Mouse (Mus musculus) hindbrain, embryonic 14.5 days (tissue): ENCODE data around the gene Efl1. TPM values are rescaled to one million over a fixed set of nuclear protein-coding genes. Genes with fewer than 3 reads are reported as not detected.
A peak's percentile ranks its signal among the peaks of the same experiment; 100 is the strongest.

Experiments
- ATAC-seq: fragments of 200-750 bp; cut with Nextera tagmentation; 2 replicates; pipeline ENCODE4 v1.8.0; 2017; ENCODE audit warnings: moderate number of reproducible peaks, mild to moderate bottlenecking, moderate TSS enrichment, moderate library complexity; ENCODE audit not compliant: low FRiP score
- DNase-seq: peaks from one replicate; pipeline ENCODE4 v3.0.0-alpha.2; 2015; ENCODE audit warnings: low spot score
- H3K27ac ChIP-seq: fragments of 300-500 bp; sonication (generic); 2 replicates; pipeline ENCODE4 v1.5.1; 2014; ENCODE audit warnings: mild to moderate bottlenecking, moderate library complexity
- H3K27me3 ChIP-seq: fragments of 300-500 bp; sonication (generic); 2 replicates; pipeline ENCODE4 v1.6.1; 2014; ENCODE audit warnings: mild to moderate bottlenecking, low read length, mixed read lengths; ENCODE audit not compliant: control insufficient read depth, insufficient read depth
- H3K36me3 ChIP-seq: fragments of 300-500 bp; sonication (generic); replicated peaks from 2 replicates; pipeline ENCODE4 v1.6.1; 2014; ENCODE audit not compliant: control insufficient read depth, insufficient read depth
- H3K4me1 ChIP-seq: fragments of 300-500 bp; sonication (generic); replicated peaks from 2 replicates; pipeline ENCODE4 v1.6.1; 2014; ENCODE audit warnings: antibody characterized with exemption, low read length, mixed read lengths; ENCODE audit not compliant: control insufficient read depth, insufficient read depth
- H3K4me2 ChIP-seq: fragments of 300-500 bp; sonication (generic); replicated peaks from 2 replicates; pipeline ENCODE4 v1.6.1; 2014; ENCODE audit warnings: mild to moderate bottlenecking, moderate library complexity
- H3K4me3 ChIP-seq: fragments of 300-500 bp; sonication (generic); replicated peaks from 2 replicates; pipeline ENCODE4 v1.5.1; 2014; ENCODE audit warnings: mild to moderate bottlenecking, low read length
- H3K9ac ChIP-seq: fragments of 300-500 bp; sonication (generic); 2 replicates; pipeline ENCODE4 v1.6.1; 2014
- H3K9me3 ChIP-seq: fragments of 300-500 bp; sonication (generic); 2 replicates; pipeline ENCODE4 v1.6.1; 2016; ENCODE audit warnings: low read length; ENCODE audit not compliant: control insufficient read depth
- WGBS: fragments of 180-500 bp; shearing (Covaris S2); extraction: QIAGEN DNeasy Blood & Tissue Kit; methylation state at CpG from one replicate; pipeline ENCODE4 v1.1.7; 2014; 5-methylcytosine and 5-hydroxymethylcytosine counted together
- polyA plus RNA-seq: library from polyadenylated mRNA; unstranded; fragments of >200 nt; fragmentation: Nextera tagmentation; extraction: Ambion mirVana; gene quantifications from 2 replicates; pipeline ENCODE4 v1.2.1, GENCODE M21; 2014

Efl1 gene
- polyA plus RNA-seq, 1 experiment from 2014 or later = 22.4 TPM

GRCm38 (mm10) chr7:82715210-82715911, 66.9 kb downstream of the Efl1 start:
- 48% methylated on average over 7 of the region's 7 CpGs for WGBS
- DNase-seq (peak; percentile 90), ATAC-seq (peak; percentile 90)
- no peaks in the 10 kb centered on the region for H3K36me3 ChIP-seq
- H3K27ac ChIP-seq = peak overlapping the region; percentile 89
- H3K4me1 ChIP-seq = peaks cover 8% of the 10 kb centered on the region
- H3K9me3 ChIP-seq = no peaks in the 10 kb centered on the region
- H3K27me3 ChIP-seq = no peaks in the 10 kb centered on the region
- peak overlapping the region; percentile 24; the same call in 1 of the 2 replicates for H3K4me2 ChIP-seq
- no peak overlapping the region for H3K4me3 ChIP-seq
- H3K9ac ChIP-seq = peak overlapping the region; percentile 54

- Histone ChIP-seq H3K4me2 (peak overlapping the region; percentile 24), H3K4me1 (peaks cover 8% of the 10 kb centered on the region), H3K27ac (peak overlapping the region; percentile 89), H3K4me3 (no peak overlapping the region), H3K9ac (peak overlapping the region; percentile 54), H3K36me3 (no peaks in the 10 kb centered on the region), H3K27me3 (no peaks in the 10 kb centered on the region), H3K9me3 (no peaks in the 10 kb centered on the region)
- ATAC-seq (peak; percentile 17; the same call in 1 of the 2 replicates), DNase-seq (peak; percentile 31)
- WGBS = 38% methylated on average over 8 of the region's 8 CpGs
Measured at GRCm38 (mm10) chr7:82715912-82716601, 67.6 kb downstream of the Efl1 start.

GRCm38 (mm10) chr7:82719285-82719684, 70.9 kb downstream of the Efl1 start:
- peak; percentile 34 for DNase-seq
- H3K4me1 ChIP-seq = peaks cover 8% of the 10 kb centered on the region
- WGBS = 70% methylated on average over 5 of the region's 5 CpGs
- no peak overlapping the region for H3K27ac ChIP-seq
- H3K9ac ChIP-seq = no peak overlapping the region
- H3K36me3 ChIP-seq = no peaks in the 10 kb centered on the region
- peak; percentile 32; the same call in 1 of the 2 replicates for ATAC-seq
- no peaks in the 10 kb centered on the region for H3K27me3 ChIP-seq
- no peaks in the 10 kb centered on the region for H3K9me3 ChIP-seq
- H3K4me3 ChIP-seq = no peak overlapping the region
- no peak overlapping the region for H3K4me2 ChIP-seq

GRCm38 (mm10) chr7:82719740-82720139, 71.3 kb downstream of the Efl1 start:
- Histone ChIP-seq H3K9me3 (no peaks in the 10 kb centered on the region), H3K9ac (no peak overlapping the region), H3K27ac (no peak overlapping the region), H3K4me2 (no peak overlapping the region), H3K27me3 (no peaks in the 10 kb centered on the region), H3K4me1 (peaks cover 8% of the 10 kb centered on the region), H3K36me3 (no peaks in the 10 kb centered on the region), H3K4me3 (no peak overlapping the region)
- ATAC-seq = no peak
- WGBS = 56% methylated on average over 5 of the region's 5 CpGs
- DNase-seq = no peak

GRCm38 (mm10) chr7:82720501-82720900, 72.1 kb downstream of the Efl1 start:
- H3K27ac ChIP-seq = no peak overlapping the region
- no peaks in the 10 kb centered on the region for H3K27me3 ChIP-seq
- H3K9me3 ChIP-seq = no peaks in the 10 kb centered on the region
- no peak for ATAC-seq
- H3K4me1 ChIP-seq = peaks cover 13% of the 10 kb centered on the region
- 84% methylated on average over 7 of the region's 7 CpGs for WGBS
- H3K9ac ChIP-seq = no peak overlapping the region
- H3K36me3 ChIP-seq = no peaks in the 10 kb centered on the region
- H3K4me2 ChIP-seq = no peak overlapping the region
- no peak overlapping the region for H3K4me3 ChIP-seq
- no peak for DNase-seq

GRCm38 (mm10) chr7:82720906-82721305, 72.5 kb downstream of the Efl1 start:
- 80% methylated on average over 7 of the region's 7 CpGs for WGBS
- Histone ChIP-seq H3K27me3 (no peaks in the 10 kb centered on the region), H3K4me3 (no peak overlapping the region), H3K9ac (no peak overlapping the region), H3K27ac (no peak overlapping the region), H3K9me3 (no peaks in the 10 kb centered on the region), H3K4me2 (no peak overlapping the region), H3K4me1 (peaks cover 13% of the 10 kb centered on the region), H3K36me3 (no peaks in the 10 kb centered on the region)
- DNase-seq = no peak
- no peak for ATAC-seq

GRCm38 (mm10) chr7:82722486-82723123, 74.2 kb downstream of the Efl1 start:
- H3K36me3 ChIP-seq = no peaks in the 10 kb centered on the region
- H3K4me1 ChIP-seq = peaks cover 5% of the 10 kb centered on the region
- H3K27me3 ChIP-seq = no peaks in the 10 kb centered on the region
- WGBS = 89% methylated on average over 7 of the region's 7 CpGs
- no peak overlapping the region for H3K4me3 ChIP-seq
- ATAC-seq = no peak
- H3K9ac ChIP-seq = no peak overlapping the region
- H3K27ac ChIP-seq = no peak overlapping the region
- no peaks in the 10 kb centered on the region for H3K9me3 ChIP-seq
- H3K4me2 ChIP-seq = no peak overlapping the region
- no peak for DNase-seq

- no peak for ATAC-seq
- no peak overlapping the region for H3K4me2 ChIP-seq
- no peak overlapping the region for H3K9ac ChIP-seq
- no peaks in the 10 kb centered on the region for H3K9me3 ChIP-seq
- H3K36me3 ChIP-seq = no peaks in the 10 kb centered on the region
- WGBS = 67% methylated on average over 7 of the region's 7 CpGs
- peaks cover 5% of the 10 kb centered on the region for H3K4me1 ChIP-seq
- H3K27ac ChIP-seq = no peak overlapping the region
- no peak for DNase-seq
- H3K27me3 ChIP-seq = no peaks in the 10 kb centered on the region
- H3K4me3 ChIP-seq = no peak overlapping the region
Measured at GRCm38 (mm10) chr7:82723151-82723871, 74.9 kb downstream of the Efl1 start.

GRCm38 (mm10) chr7:82724491-82724890, 76.1 kb downstream of the Efl1 start:
- H3K9ac ChIP-seq = no peak overlapping the region
- H3K9me3 ChIP-seq = no peaks in the 10 kb centered on the region
- DNase-seq = no peak
- WGBS = 56% methylated on average over 3 of the region's 3 CpGs
- no peaks in the 10 kb centered on the region for H3K36me3 ChIP-seq
- H3K27ac ChIP-seq = no peak overlapping the region
- H3K4me1 ChIP-seq = peaks cover 5% of the 10 kb centered on the region
- no peak overlapping the region for H3K4me3 ChIP-seq
- H3K4me2 ChIP-seq = no peak overlapping the region
- no peak for ATAC-seq
- no peaks in the 10 kb centered on the region for H3K27me3 ChIP-seq
